8 mouse cellular contexts compared by ENCODE assay signal in genomic region chr13:36733989-36734690, GRCm38 (mm10). TPM values are rescaled to one million over a fixed set of nuclear protein-coding genes. Genes with fewer than 3 reads are reported as not detected.
A peak's percentile ranks its signal among the peaks of the same experiment; 100 is the strongest.
DNase-seq lines count a peak whose midpoint lies in the region; ATAC-seq and TF ChIP-seq lines count a peak whose summit lies in the region.

No protein-coding gene starts in this region.

- H3K4me2 ChIP-seq in embryonic facial prominence, embryonic 11.5 days (ENCODE audit: low read depth, low read length), result peak overlapping the region; percentile 5; the same call in 1 of the 2 replicates
- H3K4me2 ChIP-seq in intestine, embryonic 15.5 days (replicated peaks), result peak overlapping the region; percentile 89

- H3K79me2 ChIP-seq in C2C12 (ENCODE audit: control insufficient read depth, insufficient read depth), result peaks cover 28% of the 10 kb centered on the region

- no peaks in the 10 kb centered on the region for H3K36me3 ChIP-seq in C2C12 (ENCODE audit: control insufficient read depth, insufficient read depth)
- no peaks in the 10 kb centered on the region for H3K36me3 ChIP-seq in embryonic facial prominence, embryonic 11.5 days (replicated peaks; ENCODE audit: control insufficient read depth, insufficient read depth, low read depth, low read length)
- no peaks in the 10 kb centered on the region for H3K36me3 ChIP-seq in intestine, embryonic 15.5 days

- no peak overlapping the region for H3K27ac ChIP-seq in embryonic facial prominence, embryonic 11.5 days (replicated peaks; ENCODE audit: low read depth, low read length)
- peak overlapping the region; percentile 83 for H3K27ac ChIP-seq in intestine, embryonic 15.5 days

- peaks cover 1% of the 10 kb centered on the region for H3K79me3 ChIP-seq in C2C12 (ENCODE audit: low read depth)

- H3K4me3 ChIP-seq in C2C12 (ENCODE audit: insufficient read depth, poor library complexity, severe bottlenecking), result peak overlapping the region; percentile 43
- peak overlapping the region; percentile 19 for H3K4me3 ChIP-seq in embryonic facial prominence, embryonic 11.5 days (ENCODE audit: low read depth, low read length)
- peak overlapping the region; percentile 47 for H3K4me3 ChIP-seq in intestine, embryonic 15.5 days (replicated peaks)

- no peaks in the 10 kb centered on the region for H3K27me3 ChIP-seq in C2C12 (ENCODE audit: control insufficient read depth, insufficient read depth, insufficient read length)
- peaks cover 28% of the 10 kb centered on the region for H3K27me3 ChIP-seq in embryonic facial prominence, embryonic 11.5 days (ENCODE audit: control insufficient read depth, insufficient read depth, low read length)
- H3K27me3 ChIP-seq in intestine, embryonic 15.5 days (replicated peaks), result peaks cover 37% of the 10 kb centered on the region

- no peak for TF ChIP-seq CTCF in C2C12 (IDR thresholded peaks at IDR 0.05; ENCODE audit: control insufficient read depth, insufficient read depth, insufficient read length)

- peak; percentile 11; the same call in 1 of the 2 replicates for ATAC-seq in cerebellum, adult (ENCODE audit: insufficient number of reproducible peaks, low FRiP score, low TSS enrichment)
- ATAC-seq in embryonic facial prominence, embryonic 11.5 days (replicated peaks; ENCODE audit: insufficient number of reproducible peaks, low FRiP score, low TSS enrichment, low read depth), result no peak
- ATAC-seq in intestine, embryonic 15.5 days, result no peak; the same call in 1 of the 2 replicates

- H3K9ac ChIP-seq in embryonic facial prominence, embryonic 11.5 days (replicated peaks; ENCODE audit: low read length), result no peak overlapping the region
- H3K9ac ChIP-seq in intestine, embryonic 15.5 days, result peak overlapping the region; percentile 31

- DNase-seq in cerebellum, postnatal 4 days (ENCODE audit: low spot score in 2 of 2), result no peak
- peak; percentile 42 for DNase-seq in embryonic facial prominence, embryonic 11.5 days (ENCODE audit: low spot score)
- peak; percentile 23 for DNase-seq in naive thymus-derived CD4-positive, alpha-beta T cell, adult 2 months (ENCODE audit: low read depth)
- no peak for DNase-seq in kidney, postnatal 25 days
- no peak for DNase-seq in thymus, adult 18-20 months

- H3K4me1 ChIP-seq in embryonic facial prominence, embryonic 11.5 days (ENCODE audit: control insufficient read depth, insufficient read depth, low read length), result peaks cover 4% of the 10 kb centered on the region; the same call in 1 of the 2 replicates
- peaks cover 18% of the 10 kb centered on the region for H3K4me1 ChIP-seq in intestine, embryonic 15.5 days (replicated peaks)

- H3K9me3 ChIP-seq in embryonic facial prominence, embryonic 11.5 days (replicated peaks; ENCODE audit: control insufficient read depth, low read length), result no peaks in the 10 kb centered on the region
- H3K9me3 ChIP-seq in intestine, embryonic 15.5 days, result no peaks in the 10 kb centered on the region

- H3ac ChIP-seq in C2C12 (ENCODE audit: control insufficient read depth, insufficient read length, low read depth), result peak overlapping the region; percentile 35

- WGBS in embryonic facial prominence, embryonic 11.5 days, result 1% methylated on average over 26 of the region's 26 CpGs
- under 1% methylated on average over 26 of the region's 26 CpGs for WGBS in intestine, embryonic 15.5 days

TF ChIP-seq in C2C12, 6 proteins besides CTCF, POLR2A, EP300 and RAD21:
- no peak for TF ChIP-seq USF1 (IDR thresholded peaks at IDR 0.05; ENCODE audit: low read depth)
- no peak for TF ChIP-seq MYOG (IDR thresholded peaks at IDR 0.05; ENCODE audit: control insufficient read depth, extremely low read depth, insufficient read length)
- TF ChIP-seq FOSL1 (IDR thresholded peaks at IDR 0.05; ENCODE audit: insufficient read depth, low read length, poor library complexity, severe bottlenecking), result no peak
- no peak for TF ChIP-seq MYOD1 (IDR thresholded peaks at IDR 0.05; ENCODE audit: control insufficient read depth, insufficient read length, low read depth)
- no peak for TF ChIP-seq CEBPB (IDR thresholded peaks at IDR 0.05; ENCODE audit: low read depth)
- TF ChIP-seq MAX (IDR thresholded peaks at IDR 0.05), result no peak
TF ChIP-seq in C2C12: peak in this region for 0.

RNA-seq across cellular contexts. Expression of gene Nrn1, which starts 0.8 kb away (rescaled TPM):
- 10.5 TPM for polyA plus RNA-seq in C2C12 (2012; fragmentation: generic; extraction: Trizol)
- 11.5 and 13.0 TPM in 2 replicates for polyA plus RNA-seq in embryonic facial prominence, embryonic 11.5 days (2014; fragmentation: Nextera tagmentation; extraction: Ambion mirVana)
- 49.6 and 55.1 TPM in 2 replicates for polyA plus RNA-seq in intestine, embryonic 15.5 days (2015; fragmentation: Nextera tagmentation; extraction: Ambion mirVana)

Comparison
In these comparisons a context has a peak if more than half of its experiments do, and no peak if none do; other contexts are left out.
1. DNase-seq: peak in embryonic facial prominence, embryonic 11.5 days (single experiment) and naive thymus-derived CD4-positive, alpha-beta T cell, adult 2 months (single experiment); none in cerebellum, postnatal 4 days (0 of 2), kidney, postnatal 25 days (0 of 2) and thymus, adult 18-20 months (0 of 2).
2. Peak in every context shown above with its lines, with median percentiles within 50 percentile points of each other: H3K4me3 ChIP-seq.